Mouse (Mus musculus) cerebral cortex, adult 2 months (tissue): ENCODE results near the gene Kansl3.

Source experiments
- WGBS: fragments of 180-500 bp; shearing (Covaris S2); methylation state at CpG from one replicate; pipeline ENCODE4 v1.1.7; 2018; 5-methylcytosine and 5-hydroxymethylcytosine counted together

The Kansl3 gene

GRCm38 (mm10) chr1:36321829-36322573 is 47.0 kb downstream of the Kansl3 start:
- 83% methylated on average over 11 of the region's 11 CpGs for WGBS

- WGBS, result 92% methylated on average over 2 of the region's 2 CpGs
These were observed 47.8 kb downstream of the Kansl3 start for GRCm38 (mm10) chr1:36321164-36321563.

GRCm38 (mm10) chr1:36315776-36316100 is 53.2 kb downstream of the Kansl3 start:
- 89% methylated on average over 2 of the region's 2 CpGs for WGBS

- WGBS, result 95% methylated on average over 11 of the region's 11 CpGs
These were observed 53.8 kb downstream of the Kansl3 start for GRCm38 (mm10) chr1:36314959-36315775.

- WGBS, result 63% methylated on average over 3 of the region's 3 CpGs
These were observed 59.5 kb downstream of the Kansl3 start for GRCm38 (mm10) chr1:36309498-36309901.

GRCm38 (mm10) chr1:36308966-36309475 is 60.0 kb downstream of the Kansl3 start:
- 63% methylated on average over 9 of the region's 9 CpGs for WGBS

- WGBS, result 18% methylated on average over 12 of the region's 12 CpGs
These were observed 60.5 kb downstream of the Kansl3 start for GRCm38 (mm10) chr1:36308451-36308901.

- WGBS, result under 1% methylated on average over 65 of the region's 65 CpGs
These were observed 61.3 kb downstream of the Kansl3 start, which contains the start of gene Arid5a for GRCm38 (mm10) chr1:36307495-36308280. Arid5a (plus strand) TSS chr1:36307733.

- WGBS, result 67% methylated on average over 7 of the region's 7 CpGs
These were observed 61.9 kb downstream of the Kansl3 start for GRCm38 (mm10) chr1:36307121-36307494.

- 91% methylated on average over 6 of the region's 6 CpGs for WGBS
These were observed 62.9 kb downstream of the Kansl3 start for GRCm38 (mm10) chr1:36306120-36306519.

- 32% methylated on average over 7 of the region's 7 CpGs for WGBS
These were observed 64.2 kb downstream of the Kansl3 start for GRCm38 (mm10) chr1:36304764-36305163.

- WGBS, result 8% methylated on average over 30 of the region's 30 CpGs
These were observed 65.3 kb downstream of the Kansl3 start for GRCm38 (mm10) chr1:36303381-36304320.

GRCm38 (mm10) chr1:36302957-36303356 is 66.0 kb downstream of the Kansl3 start:
- 14% methylated on average over 9 of the region's 9 CpGs for WGBS

- 81% methylated on average over 8 of the region's 8 CpGs for WGBS
These were observed 66.7 kb downstream of the Kansl3 start for GRCm38 (mm10) chr1:36302273-36302672.

GRCm38 (mm10) chr1:36300486-36300885 is 68.5 kb downstream of the Kansl3 start:
- 90% methylated on average over 6 of the region's 6 CpGs for WGBS

- 76% methylated on average over 2 of the region's 2 CpGs for WGBS
These were observed 69.3 kb downstream of the Kansl3 start for GRCm38 (mm10) chr1:36299676-36300075.

- 57% methylated on average over 13 of the region's 13 CpGs for WGBS
These were observed 69.9 kb downstream of the Kansl3 start for GRCm38 (mm10) chr1:36299126-36299525.

GRCm38 (mm10) chr1:36298107-36298506 is 70.9 kb downstream of the Kansl3 start:
- WGBS, result 75% methylated on average over 4 of the region's 4 CpGs

- WGBS, result 66% methylated on average over 9 of the region's 9 CpGs
These were observed 72.4 kb downstream of the Kansl3 start for GRCm38 (mm10) chr1:36296466-36297149.

GRCm38 (mm10) chr1:36294402-36294801 is 74.6 kb downstream of the Kansl3 start:
- 92% methylated on average over 3 of the region's 3 CpGs for WGBS
